21 mouse cellular contexts compared by ENCODE assay signal in the genomic region with DNA sequence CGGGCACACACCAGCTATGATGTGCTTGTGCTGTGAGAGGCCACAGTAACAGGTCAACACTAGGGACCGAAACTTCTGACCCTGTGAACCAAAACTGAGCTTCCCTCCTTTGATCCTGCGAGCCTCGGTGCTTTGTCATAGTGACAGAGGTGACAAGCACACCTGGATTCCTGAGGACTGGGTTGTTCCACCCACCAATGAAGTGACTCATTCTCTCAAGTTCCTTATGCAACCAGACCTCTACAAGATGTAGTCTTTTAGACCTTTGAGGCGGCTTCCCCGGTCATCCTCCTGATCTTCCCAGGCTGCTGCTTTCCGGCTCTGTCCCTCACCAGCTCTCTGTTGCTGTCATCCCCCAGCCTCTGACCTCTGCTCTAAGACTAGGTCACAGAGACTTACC. TPM values are rescaled to one million over a fixed set of nuclear protein-coding genes. Genes with fewer than 3 reads are reported as not detected.
DNase-seq lines count a peak whose midpoint lies in the region; ATAC-seq and TF ChIP-seq lines count a peak whose summit lies in the region.
"Had no signal": no experiment of that assay in that cellular context is flagged by ENCODE, and none has a peak within 500 bp of the region (broad histone marks: within the 10 kb centered on the region; RNA-seq: fewer than 3 reads in every experiment).

No protein-coding gene starts in this region.

- no peak overlapping the region for H3K4me2 ChIP-seq in lung, postnatal 0 days (replicated peaks; ENCODE audit: low read depth, low read length)
- H3K4me2 ChIP-seq in stomach, embryonic 16.5 days (ENCODE audit: low read depth, low read length): no peak overlapping the region
- H3K4me2 ChIP-seq in kidney, embryonic 14.5 days (replicated peaks; ENCODE audit: low read depth, low read length): no peak overlapping the region
- H3K4me2 ChIP-seq: embryonic facial prominence, embryonic 12.5 days; forebrain, embryonic 13.5 days; forebrain, embryonic 15.5 days had no signal

- no peaks in the 10 kb centered on the region for H3K4me1 ChIP-seq in lung, postnatal 0 days (ENCODE audit: insufficient read depth, low read depth, low read length)
- no peaks in the 10 kb centered on the region for H3K4me1 ChIP-seq in lung, adult 2 months (ENCODE audit: control insufficient read depth, insufficient read depth, low read length)
- 0 out of 2 replicates have a peak, but pooled peaks cover 3% of the 10 kb centered on the region for H3K4me1 ChIP-seq in stomach, embryonic 16.5 days (ENCODE audit: control insufficient read depth, insufficient read depth, low read length)
- H3K4me1 ChIP-seq in kidney, embryonic 14.5 days (ENCODE audit: control insufficient read depth, insufficient read depth, low read length): no peaks in the 10 kb centered on the region
- H3K4me1 ChIP-seq: embryonic facial prominence, embryonic 12.5 days; forebrain, embryonic 13.5 days; forebrain, embryonic 15.5 days had no signal

- H3K4me3 ChIP-seq in lung, postnatal 0 days (ENCODE audit: low read depth, low read length): no peak overlapping the region
- H3K4me3 ChIP-seq in lung, adult 2 months (replicated peaks; ENCODE audit: extremely low read depth, low read depth, low read length): no peak overlapping the region
- no peak overlapping the region for H3K4me3 ChIP-seq in stomach, embryonic 16.5 days (replicated peaks; ENCODE audit: low read length)
- no peak overlapping the region for H3K4me3 ChIP-seq in kidney, embryonic 14.5 days (ENCODE audit: low read length)
- H3K4me3 ChIP-seq: embryonic facial prominence, embryonic 10.5 days; embryonic facial prominence, embryonic 12.5 days; forebrain, embryonic 13.5 days; forebrain, embryonic 15.5 days had no signal

- 79% methylated on average over 7 of the region's 7 CpGs for WGBS in lung, postnatal 0 days
- WGBS in lung, adult 2 months: 84% methylated on average over 7 of the region's 7 CpGs
- 68% methylated on average over 7 of the region's 7 CpGs for WGBS in stomach, embryonic 16.5 days
- 78% methylated on average over 7 of the region's 7 CpGs for WGBS in kidney, embryonic 14.5 days

- H3K9me3 ChIP-seq in lung, postnatal 0 days (ENCODE audit: low read length): no peaks in the 10 kb centered on the region
- no peaks in the 10 kb centered on the region for H3K9me3 ChIP-seq in stomach, embryonic 16.5 days (replicated peaks; ENCODE audit: control insufficient read depth, low read length)
- H3K9me3 ChIP-seq in kidney, embryonic 14.5 days (ENCODE audit: control insufficient read depth, low read length): no peaks in the 10 kb centered on the region
- H3K9me3 ChIP-seq: embryonic facial prominence, embryonic 10.5 days; embryonic facial prominence, embryonic 12.5 days; forebrain, embryonic 13.5 days; forebrain, embryonic 15.5 days had no signal

- DNase-seq in heart, adult 11 months: peak; percentile 86
- no peak for DNase-seq in heart, adult 18-20 months
- DNase-seq in lung, postnatal 0 days (ENCODE audit: low spot score): peak; percentile 46
- DNase-seq in lung, adult 2 months: no peak
- DNase-seq in brain, adult 2 months (ENCODE audit: low read depth, low spot score): peak; percentile 47
- no peak for DNase-seq in thymus, postnatal 4 days
- DNase-seq: adrenal gland, adult 2 months; adrenal gland, postnatal 10 days; adrenal gland, postnatal 25 days; cerebellum, adult 11-12 months; cerebellum, adult 2 months; cerebellum, adult 9-10 months; cerebellum, postnatal 10 days; cerebellum, postnatal 25 days had no signal

- TF ChIP-seq EP300 in lung, postnatal 0 days (IDR thresholded peaks at IDR 0.05): no peak

- H3K9ac ChIP-seq in lung, postnatal 0 days (replicated peaks; ENCODE audit: low read depth): no peak overlapping the region
- H3K9ac ChIP-seq in stomach, embryonic 16.5 days (ENCODE audit: low read length): no peak overlapping the region
- no peak overlapping the region for H3K9ac ChIP-seq in kidney, embryonic 14.5 days (ENCODE audit: low read depth, low read length)
- H3K9ac ChIP-seq: embryonic facial prominence, embryonic 12.5 days; forebrain, embryonic 13.5 days; forebrain, embryonic 15.5 days had no signal

- H3K27me3 ChIP-seq in lung, postnatal 0 days (replicated peaks; ENCODE audit: insufficient read depth, low read length): no peaks in the 10 kb centered on the region
- no peaks in the 10 kb centered on the region for H3K27me3 ChIP-seq in stomach, embryonic 16.5 days (ENCODE audit: control insufficient read depth, insufficient read depth, low read length)
- H3K27me3 ChIP-seq in kidney, embryonic 14.5 days (ENCODE audit: control insufficient read depth, insufficient read depth, low read length): no peaks in the 10 kb centered on the region
- H3K27me3 ChIP-seq: embryonic facial prominence, embryonic 12.5 days; forebrain, embryonic 13.5 days; forebrain, embryonic 15.5 days had no signal

- H3K27ac ChIP-seq in lung, postnatal 0 days (ENCODE audit: low read length): no peak overlapping the region
- H3K27ac ChIP-seq in stomach, embryonic 16.5 days (ENCODE audit: low read length): peak overlapping the region; percentile 7; the same call in 1 of the 2 replicates
- H3K27ac ChIP-seq in kidney, embryonic 14.5 days (ENCODE audit: low read depth, low read length): no peak overlapping the region
- H3K27ac ChIP-seq: embryonic facial prominence, embryonic 10.5 days; embryonic facial prominence, embryonic 12.5 days; forebrain, embryonic 13.5 days; forebrain, embryonic 15.5 days had no signal

- TF ChIP-seq POLR2A in lung, adult 2 months (IDR thresholded peaks at IDR 0.05; ENCODE audit: borderline replicate concordance, extremely low read depth, low read depth, low read length): no peak

- ATAC-seq in lung, postnatal 0 days: no peak; the same call in 1 of the 2 replicates
- ATAC-seq in stomach, embryonic 16.5 days (ENCODE audit: insufficient read depth, low FRiP score): no peak
- no peak for ATAC-seq in kidney, embryonic 14.5 days (ENCODE audit: low FRiP score, low TSS enrichment)
- ATAC-seq: forebrain, embryonic 13.5 days; forebrain, embryonic 15.5 days had no signal

- no peak for TF ChIP-seq CTCF in lung, postnatal 0 days (IDR thresholded peaks at IDR 0.05)
- no peak for TF ChIP-seq CTCF in lung, adult 2 months (IDR thresholded peaks at IDR 0.05; ENCODE audit: insufficient read depth, low read length)

- no peaks in the 10 kb centered on the region for H3K36me3 ChIP-seq in lung, postnatal 0 days (ENCODE audit: insufficient read depth, low read length)
- H3K36me3 ChIP-seq in stomach, embryonic 16.5 days (ENCODE audit: control insufficient read depth, insufficient read depth, low read length): no peaks in the 10 kb centered on the region
- no peaks in the 10 kb centered on the region for H3K36me3 ChIP-seq in kidney, embryonic 14.5 days (ENCODE audit: control insufficient read depth, insufficient read depth, low read length)
- H3K36me3 ChIP-seq: embryonic facial prominence, embryonic 12.5 days; forebrain, embryonic 15.5 days had no signal

RNA-seq across cellular contexts. Expression of gene Nln, which starts 26.9 kb away (rescaled TPM):
- 10 to 100 TPM; 11.2 to 14.9 TPM for total RNA-seq in heart, adult 18-20 months (2021)
- 13.0 and 16.7 TPM in 2 replicates for polyA plus RNA-seq in lung, postnatal 0 days (2015; fragmentation: Nextera tagmentation; extraction: Ambion mirVana)
- polyA plus RNA-seq in lung, adult 2 months (2012; rRNA removed): 7.7 and 12.4 TPM in 2 replicates
- 22.7 and 23.6 TPM in 2 replicates for polyA plus RNA-seq in stomach, embryonic 16.5 days (2015; fragmentation: Nextera tagmentation; extraction: Ambion mirVana)
- polyA plus RNA-seq in kidney, embryonic 14.5 days (2014; fragmentation: Nextera tagmentation; extraction: Ambion mirVana): 13.9 and 21.5 TPM in 2 replicates

RNA-seq across cellular contexts. Expression of gene Sgtb, which starts 27.0 kb away (rescaled TPM):
- under 1 TPM; 0.82 to 0.87 TPM for total RNA-seq in heart, adult 18-20 months (2021)
- polyA plus RNA-seq in lung, postnatal 0 days (2015; fragmentation: Nextera tagmentation; extraction: Ambion mirVana): 4.7 and 5.5 TPM in 2 replicates
- polyA plus RNA-seq in lung, adult 2 months (2012; rRNA removed): 2.1 and 2.5 TPM in 2 replicates
- 4.9 and 5.3 TPM in 2 replicates for polyA plus RNA-seq in stomach, embryonic 16.5 days (2015; fragmentation: Nextera tagmentation; extraction: Ambion mirVana)
- 3.2 and 6.1 TPM in 2 replicates for polyA plus RNA-seq in kidney, embryonic 14.5 days (2014; fragmentation: Nextera tagmentation; extraction: Ambion mirVana)
- total RNA-seq: MEL had no signal

Comparison
In these comparisons a context has a peak if more than half of its experiments do, and no peak if none do; other contexts are left out.
1. DNase-seq: peak in heart, adult 11 months (single experiment), lung, postnatal 0 days (single experiment) and brain, adult 2 months (single experiment); none in heart, adult 18-20 months (0 of 2), lung, adult 2 months (single experiment) and thymus, postnatal 4 days (single experiment).